Mouse (Mus musculus) urinary bladder, adult 2 months (tissue): ENCODE measurements around the gene Slc6a17. TPM values are rescaled to one million over a fixed set of nuclear protein-coding genes. Genes with fewer than 3 reads are reported as not detected.

ENCODE experiments used
- DNase-seq: peaks from one replicate; pipeline ENCODE4 v3.0.0; 2022; ENCODE audit warnings: low spot score
- polyA plus RNA-seq: library from polyadenylated mRNA; depleted of rRNA; stranded (reverse); fragments of >200 nt; gene quantifications from 2 replicates; pipeline ENCODE4 v1.2.3, GENCODE M21; 2012; rRNA removed

The Slc6a17 gene
- 15.9 and 21.1 TPM in 2 replicates for polyA plus RNA-seq

GRCm38 (mm10) chr3:107517631-107518108, at the start of gene Slc6a17:
Slc6a17 (minus strand) TSS chr3:107518018.
- DNase-seq: peak; percentile 35

- DNase-seq: no peak
These were observed 47.5 kb upstream of the Slc6a17 start for GRCm38 (mm10) chr3:107565331-107565730.

- DNase-seq: no peak
These were observed 46.1 kb upstream of the Slc6a17 start for GRCm38 (mm10) chr3:107563880-107564279.

- no peak for DNase-seq
These were observed 44.8 kb upstream of the Slc6a17 start for GRCm38 (mm10) chr3:107562591-107562990.

GRCm38 (mm10) chr3:107562104-107562503, 44.3 kb upstream of the Slc6a17 start:
- no peak for DNase-seq

- DNase-seq: peak; percentile 47
These were observed 41.4 kb upstream of the Slc6a17 start for GRCm38 (mm10) chr3:107559183-107559582.

GRCm38 (mm10) chr3:107558740-107559139, 40.9 kb upstream of the Slc6a17 start:
- no peak for DNase-seq

- DNase-seq: no peak
These were observed 37.0 kb upstream of the Slc6a17 start, which contains the start of gene Ubl4b for GRCm38 (mm10) chr3:107554842-107555241. Ubl4b (minus strand) TSS chr3:107555073.

- DNase-seq: no peak
These were observed 32.7 kb upstream of the Slc6a17 start for GRCm38 (mm10) chr3:107550409-107551049.

GRCm38 (mm10) chr3:107546956-107547355, 29.1 kb upstream of the Slc6a17 start:
- no peak for DNase-seq

GRCm38 (mm10) chr3:107545716-107546412, 28.0 kb upstream of the Slc6a17 start:
- no peak for DNase-seq

GRCm38 (mm10) chr3:107545278-107545677, 27.5 kb upstream of the Slc6a17 start:
- no peak for DNase-seq

- DNase-seq: no peak
These were observed 25.6 kb upstream of the Slc6a17 start for GRCm38 (mm10) chr3:107543158-107544080.

- DNase-seq: no peak
These were observed 24.8 kb upstream of the Slc6a17 start for GRCm38 (mm10) chr3:107542584-107542983.

- DNase-seq: no peak
These were observed 19.7 kb upstream of the Slc6a17 start for GRCm38 (mm10) chr3:107537504-107537889.

GRCm38 (mm10) chr3:107536810-107537503, 19.1 kb upstream of the Slc6a17 start:
- no peak for DNase-seq

- DNase-seq: no peak
These were observed 17.1 kb upstream of the Slc6a17 start for GRCm38 (mm10) chr3:107534951-107535350.

- no peak for DNase-seq
These were observed 15.7 kb upstream of the Slc6a17 start for GRCm38 (mm10) chr3:107533532-107533931.

- no peak for DNase-seq
These were observed 12.8 kb upstream of the Slc6a17 start for GRCm38 (mm10) chr3:107530581-107530980.

GRCm38 (mm10) chr3:107529182-107529581, 11.4 kb upstream of the Slc6a17 start:
- DNase-seq: no peak

GRCm38 (mm10) chr3:107528401-107529118, 10.7 kb upstream of the Slc6a17 start:
- DNase-seq: no peak
